Mouse (Mus musculus) 3134 (cell line): ENCODE results near the gene Cdc37l1.
"Not testable (repeated sequence)": the region's sequence is repeated elsewhere in the genome, so short reads cannot be mapped to it uniquely, and the experiment has no call there.

Source experiments
- DNase-seq: peaks from one replicate; pipeline ENCODE4 v3.0.0-alpha.2; 2011; ENCODE audit warnings: low spot score; ENCODE audit not compliant: insufficient read length; ENCODE audit errors: extremely low read depth

The Cdc37l1 gene

DNA sequence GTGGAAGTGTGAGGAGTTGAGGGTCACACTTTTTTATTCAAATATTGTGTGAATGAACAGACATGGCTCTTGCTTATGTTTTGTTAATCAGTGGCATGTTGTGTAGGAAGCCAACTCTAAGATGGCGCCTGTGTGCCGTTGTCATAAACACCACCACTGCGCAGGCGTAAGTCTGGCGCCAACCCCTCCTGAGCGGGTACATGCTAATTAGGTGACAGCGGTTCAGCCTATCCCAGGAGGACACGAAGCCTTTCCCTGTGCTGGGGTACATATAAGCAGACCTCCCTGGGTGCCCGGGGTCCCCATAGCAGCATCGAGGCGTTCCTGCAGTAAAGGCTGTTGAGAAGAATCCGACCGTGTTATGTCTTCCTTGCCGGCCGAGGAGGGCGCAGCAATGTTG lies 10.2 kb downstream of the Cdc37l1 start:
- DNase-seq: not testable (repeated sequence)

DNA sequence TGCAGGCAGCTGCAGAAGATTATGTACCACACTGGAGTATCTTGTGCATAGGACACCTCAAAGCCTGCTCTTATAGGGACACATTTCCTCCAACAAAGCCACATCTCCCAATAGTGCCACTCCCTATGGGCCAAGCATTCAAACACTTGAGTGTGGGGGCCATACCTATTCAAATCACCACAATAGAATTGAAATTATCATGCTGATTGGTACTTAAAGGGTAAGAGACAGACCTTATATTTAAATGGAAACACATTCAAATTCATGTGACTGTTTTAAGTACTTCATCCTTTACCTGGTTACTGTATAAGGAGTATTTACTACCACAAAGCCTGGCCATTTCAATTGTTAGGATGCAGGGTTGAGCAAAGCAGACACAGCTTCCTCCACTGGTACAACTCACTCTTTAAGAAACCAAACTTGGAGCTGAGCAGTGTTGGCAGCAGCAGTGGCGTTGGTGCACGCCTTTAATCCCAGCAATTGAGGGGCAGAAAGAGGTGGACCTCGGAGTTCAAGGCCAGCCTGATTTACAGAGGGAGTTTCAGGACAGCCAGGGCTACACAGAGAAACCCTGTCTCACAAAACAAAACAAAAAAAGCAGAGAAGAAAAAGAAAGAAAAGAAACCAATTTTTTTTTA lies 18.0 kb downstream of the Cdc37l1 start:
- DNase-seq: no peak

DNA sequence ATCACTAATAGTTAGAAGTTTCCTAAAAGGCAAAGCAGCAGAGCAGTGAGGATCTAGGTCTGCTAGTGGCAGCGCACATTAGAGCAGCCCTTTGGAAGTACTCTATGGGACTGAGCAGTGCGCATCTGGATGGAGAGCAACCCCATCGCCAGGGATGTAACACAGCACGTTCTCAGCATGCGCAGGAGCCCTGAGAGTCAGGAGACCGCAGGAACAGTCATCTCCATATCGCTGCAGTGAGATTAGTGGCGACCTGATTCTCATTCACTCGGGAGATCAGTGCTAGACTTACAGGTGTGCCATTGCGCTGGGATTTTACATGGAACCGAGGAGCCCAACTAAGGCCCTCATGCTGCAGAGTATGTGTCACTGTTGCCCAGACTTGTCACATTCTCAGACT lies 18.9 kb downstream of the Cdc37l1 start:
- DNase-seq: no peak

DNA sequence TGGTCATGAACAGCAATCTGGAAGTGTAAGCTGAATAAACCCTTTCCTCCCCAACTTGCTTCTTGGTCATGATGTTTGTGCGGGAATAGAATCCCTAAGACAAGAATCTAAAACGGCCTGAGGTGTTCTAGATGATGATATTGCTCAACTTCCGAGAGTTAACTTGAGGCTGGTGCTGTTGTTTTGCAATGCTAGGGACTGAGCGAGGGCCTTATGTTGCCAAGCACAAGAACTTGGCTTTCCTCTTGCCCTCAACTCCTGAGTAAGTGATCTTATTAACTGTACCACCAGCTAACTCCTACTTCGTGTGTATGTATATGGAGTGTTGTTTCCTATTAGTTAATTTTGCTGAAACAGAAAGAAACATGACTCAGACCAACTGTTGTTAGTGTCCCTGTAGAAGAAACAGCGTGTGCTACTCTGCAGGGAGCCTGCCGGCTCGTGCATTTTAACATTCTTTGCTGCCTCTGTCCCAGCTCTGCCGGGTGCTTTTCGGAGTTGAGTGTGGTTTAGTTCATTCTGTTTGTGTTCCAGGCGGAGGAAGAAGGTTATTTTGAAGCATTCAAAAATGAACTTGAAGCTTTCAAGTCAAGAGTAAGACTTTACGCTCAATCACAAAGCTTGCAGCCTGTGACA lies 21.3 kb downstream of the Cdc37l1 start:
- no peak for DNase-seq

DNA sequence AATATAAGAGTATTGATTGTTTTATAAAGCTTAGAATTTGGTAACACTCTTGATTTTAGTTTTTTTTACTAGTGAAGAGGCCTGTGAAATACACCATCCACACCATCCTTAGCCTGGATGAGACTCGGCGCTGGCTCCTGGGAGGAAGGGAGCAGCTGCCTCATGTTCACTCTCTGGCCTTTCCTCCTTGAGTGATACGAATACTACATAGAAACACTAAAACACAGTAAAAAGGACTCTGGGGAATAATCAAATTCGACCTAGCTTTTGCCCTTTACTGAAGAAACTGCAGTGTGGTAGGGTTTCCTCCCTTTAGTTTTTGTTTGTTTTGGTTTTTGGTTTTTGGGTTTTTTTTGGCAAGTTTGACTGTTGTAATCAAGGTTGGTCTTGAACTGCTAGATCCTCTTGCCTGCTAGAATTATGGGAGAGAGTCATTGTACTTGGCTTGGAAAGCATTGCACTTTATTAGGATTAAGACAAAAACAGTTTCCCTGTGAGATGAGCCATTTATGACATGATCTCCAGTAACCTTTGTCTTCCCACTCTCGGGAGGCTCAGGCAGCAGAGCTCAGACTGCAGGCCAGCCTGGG lies 24.4 kb downstream of the Cdc37l1 start:
- no peak for DNase-seq

DNA sequence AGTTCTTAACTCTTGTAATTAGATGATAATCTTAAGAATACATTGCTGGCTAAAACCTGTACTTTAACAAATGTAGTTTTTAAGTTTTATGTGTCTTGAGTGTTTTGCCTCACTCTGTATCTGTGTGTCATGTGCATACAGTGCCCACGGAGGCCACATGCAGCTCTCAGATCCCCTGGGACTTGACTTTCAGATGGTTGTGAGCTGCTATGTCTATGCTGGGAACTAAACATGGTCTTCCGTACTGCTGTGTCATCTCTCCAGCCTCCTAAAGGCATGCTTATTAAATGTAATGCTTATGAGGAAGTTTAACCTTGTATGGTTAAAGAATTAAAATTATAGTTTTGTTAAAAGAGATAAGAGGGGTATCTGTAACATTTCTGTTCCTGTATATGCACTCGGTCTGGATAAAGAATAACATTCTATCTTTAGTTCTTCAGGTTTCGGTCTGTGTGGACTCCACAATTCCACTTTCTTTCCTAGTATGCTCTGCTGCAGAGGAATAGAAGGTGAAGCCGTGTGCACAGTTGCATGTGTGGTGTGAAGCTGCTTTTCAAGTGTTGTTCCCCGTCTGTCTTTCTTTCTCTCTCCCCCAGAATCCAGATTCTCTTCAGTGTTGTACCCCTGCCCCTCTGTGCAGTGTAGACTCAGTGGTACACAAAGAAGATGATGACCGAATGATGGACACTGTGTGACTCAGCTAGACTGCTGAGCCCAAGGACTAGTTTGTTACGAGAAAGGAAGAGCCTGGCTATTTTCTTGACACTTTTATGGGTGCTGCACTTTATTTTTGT lies 25.5 kb downstream of the Cdc37l1 start:
- DNase-seq: no peak

DNA sequence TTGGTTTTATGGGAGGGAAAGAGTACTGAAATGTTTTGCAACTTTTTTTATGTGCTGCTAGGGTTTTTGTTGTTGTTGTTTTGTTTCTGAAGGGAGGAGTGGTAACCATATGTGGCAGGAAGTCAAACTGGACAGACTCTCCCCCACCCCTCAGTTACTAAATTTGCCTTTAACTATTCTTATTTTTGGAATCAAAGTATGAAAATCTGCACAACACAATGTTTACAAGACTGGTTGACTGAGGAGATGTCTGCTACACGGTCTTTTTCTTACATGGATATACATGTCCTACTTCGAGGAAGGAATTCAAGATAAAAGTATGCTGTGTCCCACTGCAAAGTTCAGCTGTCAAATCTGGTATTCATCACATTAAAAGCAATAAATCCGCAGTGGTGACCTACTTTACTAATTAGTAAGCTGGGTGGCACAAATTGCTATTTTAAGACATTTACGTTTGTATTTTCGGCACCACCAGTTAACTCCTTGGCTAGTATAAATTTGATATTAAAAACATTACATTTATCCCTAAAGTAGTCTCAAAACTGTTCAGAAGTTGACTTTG lies 26.1 kb downstream of the Cdc37l1 start:
- no peak for DNase-seq

DNA sequence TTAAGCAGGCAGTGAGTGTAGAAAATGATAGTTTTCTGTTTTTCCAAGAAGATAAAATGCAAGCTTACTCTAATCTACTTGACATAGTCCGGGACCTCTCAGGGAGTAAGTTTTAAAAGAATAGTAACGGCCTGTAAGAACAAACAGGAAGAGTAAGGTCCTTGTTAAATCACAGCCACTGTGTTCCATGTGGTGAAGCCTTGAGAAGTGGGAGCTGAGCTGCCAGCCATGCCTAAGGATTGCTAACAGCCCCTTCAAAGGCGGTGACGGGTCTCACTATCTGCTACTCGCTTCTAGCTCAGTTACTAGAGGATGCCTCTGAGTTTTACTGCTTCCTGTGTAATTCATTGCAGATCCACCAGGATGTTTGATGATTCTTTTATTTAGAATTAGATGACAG lies 26.6 kb downstream of the Cdc37l1 start:
- no peak for DNase-seq

DNA sequence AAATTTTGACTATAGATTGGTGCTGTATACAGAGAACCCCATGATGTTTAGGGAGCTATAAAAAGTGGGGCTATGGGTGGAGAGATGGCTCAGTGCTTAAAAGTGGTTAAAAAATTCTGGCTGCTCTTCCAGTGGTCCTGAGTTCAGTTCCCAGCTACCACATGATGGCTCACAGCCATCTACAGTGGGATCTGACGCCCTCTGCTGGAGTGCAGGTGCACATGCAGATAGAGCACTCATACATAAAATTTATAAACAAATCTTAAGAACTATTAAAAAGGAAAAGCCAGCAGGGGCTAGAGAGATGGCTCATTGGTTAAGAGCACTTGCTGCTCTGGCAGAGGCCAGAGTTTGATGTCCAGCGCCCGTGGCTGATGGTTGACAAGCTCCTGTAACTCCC lies 29.5 kb downstream of the Cdc37l1 start:
- no peak for DNase-seq

DNA sequence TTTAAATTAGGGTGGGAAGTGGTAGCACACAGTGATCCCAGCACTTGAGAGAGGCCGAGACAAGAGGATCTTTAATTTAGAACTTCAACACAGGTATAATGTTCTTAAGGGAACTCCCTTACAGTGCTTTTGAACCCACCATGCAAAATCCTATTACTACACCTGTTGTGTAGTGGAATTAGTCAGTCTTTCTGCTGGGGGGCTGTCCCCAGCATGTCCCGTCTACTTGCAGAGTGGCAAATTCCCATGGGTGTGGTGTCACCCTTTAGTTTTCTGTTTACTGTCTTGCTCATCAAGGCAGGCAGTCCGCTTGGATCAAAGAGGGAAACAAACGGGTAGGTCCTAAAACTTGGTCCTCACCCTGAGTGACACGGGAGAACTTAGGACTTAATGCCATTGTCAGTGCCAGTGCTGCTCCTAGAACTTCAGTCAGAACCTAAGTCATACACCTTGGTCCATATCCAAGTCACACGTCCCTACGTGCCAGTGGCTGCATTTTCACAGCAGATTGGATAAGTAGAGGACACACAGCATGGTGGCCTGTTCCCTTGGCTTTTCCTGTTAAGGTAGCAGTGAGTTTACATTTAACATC lies 31.7 kb downstream of the Cdc37l1 start:
- DNase-seq: no peak

DNA sequence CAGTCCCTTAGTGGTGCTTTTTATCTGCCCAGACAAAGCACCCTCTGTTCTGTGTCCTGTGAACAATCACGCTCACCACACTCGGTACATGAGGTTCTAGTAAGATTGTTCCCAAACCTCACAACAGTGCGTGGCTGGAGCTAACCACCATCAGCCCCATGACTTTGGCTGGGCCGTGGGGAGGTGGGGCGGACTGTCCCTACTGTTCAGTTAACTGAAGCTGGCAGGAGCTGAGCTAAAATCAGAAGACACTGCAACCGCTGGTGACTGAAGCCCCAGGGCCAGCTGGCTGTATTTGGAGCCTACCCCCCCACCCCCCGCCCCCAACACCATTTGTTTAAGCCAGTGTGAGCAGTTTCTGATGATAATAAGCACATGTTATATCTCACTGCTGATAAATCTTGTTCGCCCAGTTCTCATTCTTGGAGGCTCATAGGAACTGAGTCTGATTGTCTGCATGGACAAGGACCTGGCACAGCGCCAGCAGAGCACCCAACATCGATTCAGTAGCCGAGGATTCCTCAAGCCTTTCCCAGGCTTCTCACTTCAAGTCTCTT lies 34.3 kb downstream of the Cdc37l1 start:
- no peak for DNase-seq

DNA sequence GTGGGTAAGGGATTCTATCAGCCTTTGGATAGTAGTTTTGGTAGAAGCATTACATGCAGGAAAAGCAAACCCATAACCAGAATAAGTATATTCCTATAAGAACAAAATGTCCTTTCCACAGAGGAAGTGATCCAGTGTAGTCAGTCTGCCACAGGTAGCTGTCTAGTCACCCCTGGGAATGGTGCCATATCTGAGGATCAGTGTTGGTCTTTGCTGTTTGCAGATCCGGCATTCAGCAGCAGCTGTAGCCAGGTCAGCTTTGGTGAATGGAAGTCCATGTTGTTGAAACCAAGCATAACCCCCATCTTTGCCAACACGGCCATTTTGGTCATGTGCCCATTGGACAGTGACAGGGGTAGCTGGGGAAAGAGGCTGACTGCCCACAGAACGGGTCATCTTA lies 41.6 kb downstream of the Cdc37l1 start:
- DNase-seq: no peak

DNA sequence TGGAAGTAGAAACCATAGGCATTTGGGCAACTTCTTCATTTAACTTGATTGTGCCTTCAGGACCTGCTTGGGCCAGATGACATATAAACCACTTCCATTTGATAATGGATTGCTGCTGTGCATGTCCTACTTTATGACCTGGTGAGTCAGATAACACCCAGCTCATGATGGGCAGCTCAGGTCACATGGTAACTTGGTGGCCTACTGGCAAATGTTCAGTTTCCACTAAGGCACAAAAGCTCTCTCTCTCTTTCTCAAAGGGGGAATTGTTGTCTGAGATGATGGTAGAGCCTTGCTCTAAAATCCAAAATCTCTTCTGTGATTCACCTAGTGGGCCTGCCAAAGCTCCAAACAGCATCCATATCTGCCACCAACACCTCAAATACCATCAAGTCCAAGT lies 42.5 kb downstream of the Cdc37l1 start:
- no peak for DNase-seq

DNA sequence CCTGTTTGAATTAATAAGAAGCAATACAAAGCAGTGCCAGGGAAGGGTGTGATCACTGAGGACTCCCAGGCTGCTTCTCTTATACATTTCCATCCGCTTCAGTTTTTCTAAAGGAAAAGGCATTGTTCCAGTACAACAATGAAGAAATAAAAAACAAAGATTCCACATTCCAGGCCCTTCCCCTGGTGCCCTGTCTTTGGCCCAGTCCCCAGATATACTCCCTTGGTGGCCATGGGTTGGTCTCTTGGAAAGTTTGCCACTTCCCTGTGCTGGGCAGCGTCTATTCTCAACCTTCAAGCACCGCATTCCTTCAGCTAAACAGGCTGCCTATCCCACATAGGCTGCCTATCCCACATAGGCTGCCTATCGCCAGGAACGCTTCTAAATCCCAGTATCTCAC lies 46.9 kb downstream of the Cdc37l1 start:
- DNase-seq: no peak

DNA sequence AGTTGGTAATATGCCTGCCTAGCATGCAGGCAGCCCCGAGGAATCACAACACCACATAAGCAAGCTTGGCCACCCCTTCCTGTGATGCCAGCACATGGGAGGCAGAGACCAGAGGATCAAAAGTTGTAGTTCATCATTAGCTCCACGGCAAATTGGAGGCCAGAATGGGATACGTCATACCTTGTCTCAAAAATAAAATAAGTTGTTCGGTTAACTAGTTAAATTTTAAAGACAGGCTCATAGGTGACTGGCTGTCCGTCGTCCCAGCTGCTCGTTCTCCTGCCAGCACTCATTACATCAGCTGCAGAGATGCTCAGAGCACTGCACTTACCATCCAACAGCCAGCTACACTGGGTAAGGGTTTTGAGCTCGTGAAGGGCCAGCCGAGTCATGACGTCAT lies 47.4 kb downstream of the Cdc37l1 start:
- DNase-seq: no peak

DNA sequence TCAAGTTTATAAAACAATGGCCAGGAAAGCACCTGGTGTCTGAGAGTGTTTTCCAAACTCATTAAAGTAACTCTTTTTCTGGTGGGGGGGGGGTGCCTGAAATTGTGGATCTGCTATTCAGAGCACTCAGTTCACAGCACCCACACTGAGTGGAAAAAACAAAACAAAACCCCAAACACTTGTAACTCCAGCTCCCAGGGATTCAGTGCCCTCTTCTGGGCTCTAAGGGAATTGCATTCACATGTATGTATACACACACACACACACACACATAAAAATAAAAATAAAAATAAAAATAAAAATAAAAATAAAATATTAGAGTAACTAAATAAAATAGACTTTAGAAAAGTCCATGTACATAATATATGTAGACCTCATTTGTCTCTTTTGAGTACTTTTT lies 49.2 kb downstream of the Cdc37l1 start:
- no peak for DNase-seq

DNA sequence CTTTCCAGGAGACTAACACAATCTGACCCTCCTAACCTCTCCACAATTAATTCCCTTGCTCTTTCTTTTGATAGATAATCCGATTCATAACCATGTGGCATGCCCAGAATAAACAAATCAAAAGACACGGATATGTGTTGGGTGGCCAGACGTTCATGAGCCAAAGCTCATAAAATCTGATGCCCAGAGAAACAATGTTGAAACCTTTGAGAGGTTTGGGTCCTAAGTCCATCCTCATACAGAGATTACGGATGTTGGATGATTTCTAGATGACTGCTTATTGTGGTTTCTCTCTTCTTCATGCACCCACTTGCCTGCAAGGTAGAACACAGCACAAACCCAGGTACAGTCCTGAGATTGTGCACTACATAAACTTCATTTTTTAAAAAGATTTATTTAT lies 50.1 kb downstream of the Cdc37l1 start:
- DNase-seq: no peak

DNA sequence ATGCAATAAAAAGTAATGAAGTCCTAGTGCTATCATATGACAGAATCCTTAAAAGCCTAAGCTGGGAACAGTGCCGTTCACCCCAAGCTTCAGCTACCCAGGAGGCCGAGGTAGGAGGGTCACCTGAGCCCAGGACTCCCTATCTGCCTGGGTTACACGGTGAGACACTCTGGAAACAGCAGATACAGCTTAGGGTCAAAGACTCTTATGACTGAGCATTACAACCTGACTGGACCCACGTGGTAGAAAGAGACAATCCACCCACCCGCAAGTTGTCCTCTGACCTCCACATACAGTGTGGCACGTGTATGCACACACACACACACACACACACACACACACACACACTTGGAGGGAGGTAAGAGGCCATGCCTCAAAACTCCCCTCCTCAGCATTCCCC lies 52.0 kb downstream of the Cdc37l1 start:
- DNase-seq: no peak

DNA sequence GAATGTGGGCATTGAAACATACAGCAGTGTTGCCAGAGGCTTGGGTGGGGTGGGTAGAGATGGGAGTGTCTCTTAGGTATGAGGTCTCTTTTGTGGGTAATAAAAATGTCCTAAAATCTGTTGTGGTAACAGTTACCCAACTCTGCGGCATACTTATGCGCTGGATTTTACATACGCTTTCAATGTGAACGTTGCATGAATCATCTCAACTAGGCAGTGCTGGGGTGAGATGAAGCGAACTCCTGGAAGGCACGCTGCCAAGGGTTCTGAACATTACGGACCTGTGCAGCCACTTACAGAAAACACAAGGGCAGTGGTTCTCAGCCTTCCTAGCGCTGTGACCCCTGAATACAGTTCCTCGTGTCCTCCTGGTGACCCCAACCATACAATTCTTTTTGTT lies 52.5 kb downstream of the Cdc37l1 start:
- DNase-seq: peak; percentile 27

DNA sequence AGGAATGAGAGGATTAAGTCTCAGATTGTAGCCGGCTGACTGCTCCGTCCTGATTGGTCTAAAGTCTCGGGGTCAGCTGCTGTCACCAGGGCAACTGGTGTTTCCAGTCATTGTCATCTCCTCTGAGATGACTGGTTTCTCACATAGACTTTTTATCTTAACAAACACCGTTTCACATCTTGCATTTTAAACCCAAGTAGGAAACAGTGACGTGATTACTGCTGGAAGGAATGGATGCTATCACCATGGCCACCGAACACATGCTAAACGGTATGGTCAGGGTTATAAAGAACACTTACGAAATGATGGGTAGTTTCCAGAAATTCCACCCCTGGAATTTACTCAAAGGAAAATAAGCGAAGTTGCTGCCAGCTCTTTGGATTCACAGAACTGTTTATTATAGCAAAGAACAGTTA lies 54.2 kb downstream of the Cdc37l1 start:
- no peak for DNase-seq

DNA sequence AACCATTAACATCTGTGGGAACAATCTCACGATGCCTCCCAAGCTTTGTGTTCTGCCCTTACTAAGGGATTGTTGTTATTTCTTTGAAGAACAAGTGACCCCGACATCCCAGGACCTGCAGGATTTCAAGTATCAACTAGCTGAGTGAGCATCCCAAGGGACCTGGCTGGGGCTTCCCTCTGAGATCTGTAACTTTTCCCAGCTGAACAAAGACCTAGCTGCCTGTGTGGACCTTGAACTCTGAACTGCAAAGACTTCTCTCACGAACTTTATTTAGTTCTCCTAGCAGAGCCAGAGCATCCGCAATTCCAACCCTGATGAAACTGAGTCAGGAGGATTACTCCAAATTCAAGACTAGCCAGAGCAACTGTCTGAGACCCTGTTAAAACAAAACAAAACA lies 55.2 kb downstream of the Cdc37l1 start:
- no peak for DNase-seq
